Mouse (Mus musculus): ENCODE results near the gene Snx6.
"Not testable (repeated sequence)": the region's sequence is repeated elsewhere in the genome, so short reads cannot be mapped to it uniquely, and the experiment has no call there.

Snx6 gene

GRCm38 (mm10) chr12:54795153-54795998 lies at the start of gene Snx6:
Snx6 (minus strand) TSS chr12:54795703.
- DNase-seq (ENCODE audit: low spot score): peak; percentile 92

- no peak for DNase-seq (ENCODE audit: low spot score)
These were observed 48.9 kb upstream of the Snx6 start for GRCm38 (mm10) chr12:54844415-54844814.

GRCm38 (mm10) chr12:54841576-54841975 lies 46.1 kb upstream of the Snx6 start:
- DNase-seq (ENCODE audit: low spot score): no peak

GRCm38 (mm10) chr12:54839815-54840214 lies 44.3 kb upstream of the Snx6 start:
- DNase-seq (ENCODE audit: low spot score): no peak

- DNase-seq (ENCODE audit: low spot score): no peak
These were observed 43.4 kb upstream of the Snx6 start for GRCm38 (mm10) chr12:54838931-54839330.

GRCm38 (mm10) chr12:54835608-54836570 lies 40.4 kb upstream of the Snx6 start:
- DNase-seq (ENCODE audit: low spot score): no peak

GRCm38 (mm10) chr12:54834925-54835447 lies 39.5 kb upstream of the Snx6 start:
- DNase-seq (ENCODE audit: low spot score): peak; percentile 81

GRCm38 (mm10) chr12:54833856-54834399 lies 38.4 kb upstream of the Snx6 start:
- DNase-seq (ENCODE audit: low spot score): no peak

- not testable (repeated sequence) for DNase-seq (ENCODE audit: low spot score)
These were observed 36.4 kb upstream of the Snx6 start for GRCm38 (mm10) chr12:54831927-54832326.

- peak; percentile 80 for DNase-seq (ENCODE audit: low spot score)
These were observed 35.1 kb upstream of the Snx6 start for GRCm38 (mm10) chr12:54830574-54830973.

- no peak for DNase-seq (ENCODE audit: low spot score)
These were observed 34.4 kb upstream of the Snx6 start for GRCm38 (mm10) chr12:54829876-54830275.

GRCm38 (mm10) chr12:54828043-54828442 lies 32.5 kb upstream of the Snx6 start:
- DNase-seq (ENCODE audit: low spot score): no peak

GRCm38 (mm10) chr12:54825202-54825601 lies 29.7 kb upstream of the Snx6 start:
- no peak for DNase-seq (ENCODE audit: low spot score)

GRCm38 (mm10) chr12:54822836-54823426 lies 27.4 kb upstream of the Snx6 start:
- DNase-seq (ENCODE audit: low spot score): no peak

GRCm38 (mm10) chr12:54820684-54821161 lies 25.2 kb upstream of the Snx6 start:
- no peak for DNase-seq (ENCODE audit: low spot score)

- no peak for DNase-seq (ENCODE audit: low spot score)
These were observed 23.9 kb upstream of the Snx6 start for GRCm38 (mm10) chr12:54819181-54819935.

- peak; percentile 52 for DNase-seq (ENCODE audit: low spot score)
These were observed 14.6 kb upstream of the Snx6 start for GRCm38 (mm10) chr12:54810142-54810541.

GRCm38 (mm10) chr12:54807481-54807880 lies 12.0 kb upstream of the Snx6 start:
- DNase-seq (ENCODE audit: low spot score): no peak

GRCm38 (mm10) chr12:54806131-54806530 lies 10.6 kb upstream of the Snx6 start:
- no peak for DNase-seq (ENCODE audit: low spot score)

- DNase-seq (ENCODE audit: low spot score): no peak
These were observed 9.9 kb upstream of the Snx6 start for GRCm38 (mm10) chr12:54805254-54806002.

All from MN1 (cell line).